Mouse (Mus musculus): ENCODE measurements around the gene Kank3.
A peak's percentile ranks its signal among the peaks of the same experiment; 100 is the strongest.

DNA sequence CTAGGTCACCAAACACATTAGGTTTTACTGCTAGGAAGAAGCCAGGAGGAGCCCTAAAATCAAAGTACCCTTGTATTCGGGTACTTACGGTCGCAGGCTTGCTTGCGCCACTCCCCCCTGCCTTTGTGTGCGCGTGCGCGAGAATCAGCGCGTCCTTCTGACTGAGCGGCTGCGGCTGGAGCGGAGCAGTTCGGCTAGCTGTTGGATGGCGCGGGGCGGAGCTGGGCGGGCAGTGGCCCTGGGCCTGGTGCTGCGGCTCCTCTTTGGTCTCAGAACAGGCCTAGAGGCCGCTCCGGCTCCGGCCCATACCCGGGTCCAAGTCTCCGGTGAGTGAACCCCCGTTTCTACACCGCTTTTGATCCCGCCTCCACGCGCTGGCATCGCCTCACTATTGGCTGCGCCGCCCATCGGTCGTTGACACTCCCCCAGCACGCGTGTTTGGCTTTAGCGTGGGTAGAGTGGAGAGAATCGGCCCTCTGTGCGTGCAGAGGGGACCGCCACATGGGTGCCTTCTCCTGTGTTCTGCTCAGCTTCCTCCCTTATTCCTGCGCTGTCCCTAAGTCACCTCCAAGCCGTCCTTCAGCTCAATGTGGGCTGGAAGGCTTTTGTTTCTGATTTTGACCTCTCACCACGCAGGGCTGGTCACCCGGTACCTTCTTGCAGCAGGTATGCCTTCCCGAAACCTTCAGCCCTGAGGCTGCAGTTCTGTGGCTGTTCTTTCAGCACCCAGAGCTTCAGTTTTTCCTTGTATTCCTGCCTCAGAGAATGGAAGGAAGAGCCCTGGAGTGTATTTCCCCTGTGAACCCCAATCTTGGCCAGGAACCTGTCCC, 32.9 kb downstream of the Kank3 start, which contains the start of gene Cd320:
- TF ChIP-seq EP300 (optimal IDR thresholded peaks at IDR 0.05), result no peak
- TF ChIP-seq CTCF (IDR thresholded peaks at IDR 0.05; ENCODE audit: low read depth), result peak; percentile 45; the same call in 1 of the 2 replicates
